Mouse (Mus musculus) thymus, postnatal 25 days (tissue): ENCODE measurements around the gene Slco2a1.

Experiments
- DNase-seq: peaks from one replicate; pipeline ENCODE4 v3.0.0; 2022

Slco2a1 gene

GRCm38 (mm10) chr9:102988462-102988861 is at the start of gene Slco2a1:
Gene Slco2a1 (plus strand): TSS chr9:102988712.
- DNase-seq = no peak

GRCm38 (mm10) chr9:102942221-102942620 is 46.3 kb upstream of the Slco2a1 start:
- DNase-seq = no peak

- no peak for DNase-seq
These were observed 43.6 kb upstream of the Slco2a1 start for GRCm38 (mm10) chr9:102944891-102945290.

GRCm38 (mm10) chr9:102946469-102947015 is 42.0 kb upstream of the Slco2a1 start:
- no peak for DNase-seq

GRCm38 (mm10) chr9:102948706-102949105 is 39.8 kb upstream of the Slco2a1 start:
- DNase-seq = no peak

- DNase-seq = no peak
These were observed 37.2 kb upstream of the Slco2a1 start for GRCm38 (mm10) chr9:102951091-102951994.

- DNase-seq = no peak
These were observed 32.6 kb upstream of the Slco2a1 start for GRCm38 (mm10) chr9:102955866-102956265.

- DNase-seq = no peak
These were observed 29.8 kb upstream of the Slco2a1 start for GRCm38 (mm10) chr9:102958703-102959102.

GRCm38 (mm10) chr9:102961356-102962092 is 27.0 kb upstream of the Slco2a1 start:
- no peak for DNase-seq

GRCm38 (mm10) chr9:102962093-102962788 is 26.3 kb upstream of the Slco2a1 start:
- DNase-seq = no peak

GRCm38 (mm10) chr9:102963321-102963720 is 25.2 kb upstream of the Slco2a1 start:
- no peak for DNase-seq

- DNase-seq = no peak
These were observed 23.9 kb upstream of the Slco2a1 start for GRCm38 (mm10) chr9:102964644-102965043.

GRCm38 (mm10) chr9:102972393-102973050 is 16.0 kb upstream of the Slco2a1 start:
- no peak for DNase-seq

- no peak for DNase-seq
These were observed 12.6 kb upstream of the Slco2a1 start for GRCm38 (mm10) chr9:102975887-102976286.

- DNase-seq = no peak
These were observed 11.4 kb upstream of the Slco2a1 start for GRCm38 (mm10) chr9:102977090-102977489.

GRCm38 (mm10) chr9:102977791-102978492 is 10.6 kb upstream of the Slco2a1 start:
- DNase-seq = no peak

GRCm38 (mm10) chr9:102979011-102979700 is 9.4 kb upstream of the Slco2a1 start:
- no peak for DNase-seq

GRCm38 (mm10) chr9:102979956-102980355 is 8.6 kb upstream of the Slco2a1 start:
- no peak for DNase-seq

- no peak for DNase-seq
These were observed 8.1 kb upstream of the Slco2a1 start for GRCm38 (mm10) chr9:102980420-102980819.

- no peak for DNase-seq
These were observed 6.7 kb upstream of the Slco2a1 start for GRCm38 (mm10) chr9:102981791-102982190.

GRCm38 (mm10) chr9:102982376-102982775 is 6.1 kb upstream of the Slco2a1 start:
- DNase-seq = no peak
